Mouse (Mus musculus) brain, embryonic 14.5 days (tissue): ENCODE measurements around the gene Sept9.

Experiments used
- CTCF ChIP-seq: fragments of 200-500 bp; IDR thresholded peaks from 2 replicates; pipeline ENCODE4 v1.5.1; 2012; ENCODE audit warnings: inconsistent platforms, mild to moderate bottlenecking, moderate library complexity, borderline replicate concordance; ENCODE audit not compliant: insufficient read depth, insufficient read length; ENCODE audit errors: extremely low read depth
- POLR2A ChIP-seq: fragments of 200-500 bp; IDR thresholded peaks from 2 replicates; pipeline ENCODE4 v1.6.1; 2012; ENCODE audit warnings: mild to moderate bottlenecking, inconsistent platforms, borderline replicate concordance; ENCODE audit not compliant: poor library complexity, insufficient read depth, insufficient read length, severe bottlenecking; ENCODE audit errors: extremely low read depth

DNA sequence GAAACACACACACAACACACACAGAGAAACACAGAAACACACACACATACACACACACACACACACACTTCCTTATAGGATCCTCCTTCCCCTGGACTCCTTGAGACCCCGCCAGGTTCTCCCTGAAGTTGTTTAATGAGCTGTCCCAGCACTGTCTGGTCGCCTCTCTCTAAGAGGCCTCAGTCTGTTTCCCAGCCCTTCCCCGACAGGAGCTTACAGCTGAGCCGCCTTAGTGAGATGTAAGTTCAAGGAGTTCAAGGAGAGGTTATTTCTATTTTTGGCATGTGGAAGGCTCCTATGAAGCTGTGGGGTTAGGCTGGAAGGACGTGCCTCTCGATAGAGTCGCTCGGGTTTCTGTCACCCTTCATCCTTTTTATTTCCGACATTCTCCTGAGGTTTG, 184.8 kb downstream of the Sept9 start:
- no peak for TF ChIP-seq CTCF
- no peak for TF ChIP-seq POLR2A
